Mouse (Mus musculus) embryonic facial prominence, embryonic 11.5 days (tissue): ENCODE measurements at regions not wholly inside any gene's neighbourhood (a gene's known extent, or its start where the extent isn't known, plus 50 kb on each side); places are given as distances from the start of the nearest gene placed in this dataset.
A peak's percentile ranks its signal among the peaks of the same experiment; 100 is the strongest.

ENCODE experiments used
- ATAC-seq: fragments of 200-750 bp; cut with Nextera tagmentation; replicated peaks from 2 replicates; pipeline ENCODE4 v1.8.0; 2017; ENCODE audit warnings: low read depth; ENCODE audit not compliant: insufficient number of reproducible peaks, low FRiP score, low TSS enrichment
- DNase-seq: peaks from one replicate; pipeline ENCODE4 v3.0.0-alpha.2; 2015; ENCODE audit warnings: low spot score
- H3K27ac ChIP-seq: fragments of 300-500 bp; sonication (generic); replicated peaks from 2 replicates; pipeline ENCODE4 v1.5.1; 2014; ENCODE audit warnings: mild to moderate bottlenecking, low read depth, low read length, control low read depth
- H3K27me3 ChIP-seq: fragments of 300-500 bp; sonication (generic); 2 replicates; pipeline ENCODE4 v1.6.1; 2014; ENCODE audit warnings: mild to moderate bottlenecking, low read length, moderate library complexity, mixed read lengths; ENCODE audit not compliant: control insufficient read depth, insufficient read depth
- H3K36me3 ChIP-seq: fragments of 300-500 bp; sonication (generic); replicated peaks from 2 replicates; pipeline ENCODE4 v1.6.1; 2014; ENCODE audit warnings: low read depth, mild to moderate bottlenecking, low read length, moderate library complexity, mixed read lengths; ENCODE audit not compliant: control insufficient read depth, insufficient read depth
- H3K4me1 ChIP-seq: fragments of 300-500 bp; sonication (generic); 2 replicates; pipeline ENCODE4 v1.6.1; 2014; ENCODE audit warnings: low read length, mixed read lengths; ENCODE audit not compliant: control insufficient read depth, insufficient read depth
- H3K4me2 ChIP-seq: fragments of 300-500 bp; sonication (generic); 2 replicates; pipeline ENCODE4 v1.6.1; 2014; ENCODE audit warnings: low read depth, mild to moderate bottlenecking, control low read depth, low read length, moderate library complexity
- H3K4me3 ChIP-seq: fragments of 300-500 bp; sonication (generic); 2 replicates; pipeline ENCODE4 v1.5.1; 2014; ENCODE audit warnings: low read depth, low read length, control low read depth
- H3K9ac ChIP-seq: fragments of 300-500 bp; sonication (generic); replicated peaks from 2 replicates; pipeline ENCODE4 v1.6.1; 2014; ENCODE audit warnings: mild to moderate bottlenecking, control low read depth, low read length
- H3K9me3 ChIP-seq: fragments of 300-500 bp; sonication (generic); replicated peaks from 2 replicates; pipeline ENCODE4 v1.6.1; 2016; ENCODE audit warnings: mild to moderate bottlenecking, low read length, inconsistent platforms, mixed read lengths; ENCODE audit not compliant: control insufficient read depth
- WGBS: fragments of 180-500 bp; shearing (Covaris S2); extraction: QIAGEN DNeasy Blood & Tissue Kit; methylation state at CpG from one replicate; pipeline ENCODE4 v1.1.7; 2014; 5-methylcytosine and 5-hydroxymethylcytosine counted together

GRCm38 (mm10) chr1:79191031-79191430, 248.9 kb downstream of the Scg2 start:
- Histone ChIP-seq H3K4me3 (no peak overlapping the region), H3K27me3 (no peaks in the 10 kb centered on the region), H3K36me3 (no peaks in the 10 kb centered on the region), H3K4me2 (no peak overlapping the region), H3K9me3 (no peaks in the 10 kb centered on the region), H3K4me1 (no peaks in the 10 kb centered on the region), H3K27ac (no peak overlapping the region), H3K9ac (no peak overlapping the region)
- DNase-seq (no peak), ATAC-seq (no peak)
- 88% methylated on average over 3 of the region's 3 CpGs for WGBS

- H3K27me3 ChIP-seq = no peaks in the 10 kb centered on the region
- H3K9ac ChIP-seq = no peak overlapping the region
- H3K36me3 ChIP-seq = no peaks in the 10 kb centered on the region
- no peaks in the 10 kb centered on the region for H3K4me1 ChIP-seq
- ATAC-seq (no peak), DNase-seq (peak; percentile 57)
- H3K9me3 ChIP-seq = no peaks in the 10 kb centered on the region
- H3K27ac ChIP-seq = no peak overlapping the region
- H3K4me3 ChIP-seq = no peak overlapping the region
- 51% methylated on average over 5 of the region's 5 CpGs for WGBS
- no peak overlapping the region for H3K4me2 ChIP-seq
Measured at GRCm38 (mm10) chr1:79183534-79184411, 256.1 kb downstream of the Scg2 start.

GRCm38 (mm10) chr1:79144113-79144512, 295.8 kb downstream of the Scg2 start:
- no peak for DNase-seq

More at GRCm38 (mm10) chr1:79144113-79144512, 295.8 kb downstream of the Scg2 start:
- H3K4me1 ChIP-seq = no peaks in the 10 kb centered on the region
- H3K9me3 ChIP-seq = no peaks in the 10 kb centered on the region
- no peaks in the 10 kb centered on the region for H3K36me3 ChIP-seq
- H3K27ac ChIP-seq = no peak overlapping the region
- H3K9ac ChIP-seq = no peak overlapping the region
- no peak overlapping the region for H3K4me3 ChIP-seq
- ATAC-seq = no peak
- WGBS = 90% methylated on average over 3 of the region's 3 CpGs
- H3K27me3 ChIP-seq = no peaks in the 10 kb centered on the region
- no peak overlapping the region for H3K4me2 ChIP-seq
